Mouse (Mus musculus): ENCODE results near the gene Samd4b. TPM values are rescaled to one million over a fixed set of nuclear protein-coding genes. Genes with fewer than 3 reads are reported as not detected.

The Samd4b gene
- 30.0 TPM for polyA plus RNA-seq (2017; shearing (Covaris generic))

GRCm38 (mm10) chr7:28597642-28598446, at the start of gene Samd4b, which contains the start of gene Pak4:
Gene Samd4b, minus strand, starts transcription at chr7:28598144.
Gene Pak4, minus strand, starts transcription at chr7:28598185.

GRCm38 (mm10) chr7:28631073-28631472, 33.1 kb upstream of the Samd4b start, which contains the start of gene Acp7:
Gene Acp7, minus strand, starts transcription at chr7:28631332.

GRCm38 (mm10) chr7:28547154-28547553, 50.8 kb downstream of the Samd4b start, which contains the start of gene Nccrp1:
Gene Nccrp1, minus strand, starts transcription at chr7:28547254.

GRCm38 (mm10) chr7:28540526-28540925, 57.4 kb downstream of the Samd4b start, which contains the start of gene Sycn:
Gene Sycn, plus strand, starts transcription at chr7:28540885.

GRCm38 (mm10) chr7:28522536-28522935, 75.4 kb downstream of the Samd4b start, which contains the start of gene Ifnl3:
Gene Ifnl3, plus strand, starts transcription at chr7:28522836.

GRCm38 (mm10) chr7:28510405-28510974, 87.5 kb downstream of the Samd4b start, which contains the start of gene Ifnl2:
Gene Ifnl2, minus strand, starts transcription at chr7:28510455.

GRCm38 (mm10) chr7:28451531-28452360, 146.2 kb downstream of the Samd4b start, which contains the start of gene Lrfn1:
Gene Lrfn1, plus strand, starts transcription at chr7:28451980.

GRCm38 (mm10) chr7:28436932-28437570, 160.9 kb downstream of the Samd4b start, which contains the start of gene Gmfg:
Gene Gmfg, plus strand, starts transcription at chr7:28437447.

GRCm38 (mm10) chr7:28392429-28393271, 205.3 kb downstream of the Samd4b start, which contains the start of the genes Med29 and Paf1:
Gene Med29, minus strand, starts transcription at chr7:28392708.
Gene Paf1, plus strand, starts transcription at chr7:28392951.

GRCm38 (mm10) chr7:28380237-28381016, 217.5 kb downstream of the Samd4b start, which contains the start of gene Zfp36:
Gene Zfp36, minus strand, starts transcription at chr7:28380253.

GRCm38 (mm10) chr7:28372251-28373108, 225.5 kb downstream of the Samd4b start, which contains the start of gene Plekhg2:
Gene Plekhg2, minus strand, starts transcription at chr7:28372599.

GRCm38 (mm10) chr7:28350155-28350883, 247.6 kb downstream of the Samd4b start, which contains the start of gene Rps16:
Gene Rps16, plus strand, starts transcription at chr7:28350652.

Other genes starting within 250 kb of the Samd4b start
- gene Rps16, start 247.5 kb downstream of the Samd4b start, polyA plus RNA-seq (2017; shearing (Covaris generic)) = 768 TPM
- 85.7 TPM for gene Plekhg2, start 225.5 kb downstream of the Samd4b start, polyA plus RNA-seq (2017; shearing (Covaris generic))
- gene Zfp36, start 217.9 kb downstream of the Samd4b start, polyA plus RNA-seq (2017; shearing (Covaris generic)) = 259 TPM
- 28.5 TPM for gene Med29, start 205.4 kb downstream of the Samd4b start, polyA plus RNA-seq (2017; shearing (Covaris generic))
- 100 TPM for gene Paf1, start 205.2 kb downstream of the Samd4b start, polyA plus RNA-seq (2017; shearing (Covaris generic))
- 295 TPM for gene Gmfg, start 160.7 kb downstream of the Samd4b start, polyA plus RNA-seq (2017; shearing (Covaris generic))
- 1.3 TPM for gene Lrfn1, start 146.2 kb downstream of the Samd4b start, polyA plus RNA-seq (2017; shearing (Covaris generic))
- gene Ifnl2, start 87.7 kb downstream of the Samd4b start, polyA plus RNA-seq (2017; shearing (Covaris generic)) = not detected
- not detected for gene Ifnl3, start 75.3 kb downstream of the Samd4b start, polyA plus RNA-seq (2017; shearing (Covaris generic))
- gene Sycn, start 57.3 kb downstream of the Samd4b start, polyA plus RNA-seq (2017; shearing (Covaris generic)) = not detected
- not detected for gene Nccrp1, start 50.9 kb downstream of the Samd4b start, polyA plus RNA-seq (2017; shearing (Covaris generic))
- gene Pak4, start within 50 bp of the Samd4b start, polyA plus RNA-seq (2017; shearing (Covaris generic)) = 7.7 TPM
- not detected for gene Acp7, start 33.2 kb upstream of the Samd4b start, polyA plus RNA-seq (2017; shearing (Covaris generic))
- gene Fbxo27, start 94.7 kb upstream of the Samd4b start, polyA plus RNA-seq (2017; shearing (Covaris generic)) = 3.5 TPM
- 22.9 TPM for gene Fbxo17, start 118.7 kb upstream of the Samd4b start, polyA plus RNA-seq (2017; shearing (Covaris generic))
- 93.4 TPM for gene Mrps12, start 143.7 kb upstream of the Samd4b start, polyA plus RNA-seq (2017; shearing (Covaris generic))
- 20.1 TPM for gene Sars2, start 143.8 kb upstream of the Samd4b start, polyA plus RNA-seq (2017; shearing (Covaris generic))
- gene Ccer2, start 158.0 kb upstream of the Samd4b start, polyA plus RNA-seq (2017; shearing (Covaris generic)) = not detected
- 83.6 TPM for gene Sirt2, start 168.6 kb upstream of the Samd4b start, polyA plus RNA-seq (2017; shearing (Covaris generic))
- 96.6 TPM for gene Nfkbib, start 169.4 kb upstream of the Samd4b start, polyA plus RNA-seq (2017; shearing (Covaris generic))
- gene Rinl, start 190.8 kb upstream of the Samd4b start, polyA plus RNA-seq (2017; shearing (Covaris generic)) = 275 TPM
- 300 TPM for gene Hnrnpl, start 210.4 kb upstream of the Samd4b start, polyA plus RNA-seq (2017; shearing (Covaris generic))
- 196 TPM for gene Ech1, start 227.1 kb upstream of the Samd4b start, polyA plus RNA-seq (2017; shearing (Covaris generic))
- 22.8 TPM for gene Lgals4, start 235.7 kb upstream of the Samd4b start, polyA plus RNA-seq (2017; shearing (Covaris generic))